Mouse (Mus musculus) limb, embryonic 11.5 days (tissue): ENCODE data around the gene Il1r1. TPM values are rescaled to one million over a fixed set of nuclear protein-coding genes. Genes with fewer than 3 reads are reported as not detected.

Experiments used
- ATAC-seq: fragments of 200-750 bp; cut with Nextera tagmentation; 2 replicates; pipeline ENCODE4 v1.8.0; 2017; ENCODE audit warnings: low read depth; ENCODE audit not compliant: insufficient number of reproducible peaks, low FRiP score, low TSS enrichment
- DNase-seq: peaks from one replicate; pipeline ENCODE4 v3.0.0-alpha.2; 2015; ENCODE audit warnings: low spot score
- H3K27ac ChIP-seq: fragments of 300-500 bp; sonication (generic); replicated peaks from 2 replicates; pipeline ENCODE4 v1.5.1; 2014; ENCODE audit warnings: low read depth, mild to moderate bottlenecking, low read length
- H3K27me3 ChIP-seq: fragments of 300-500 bp; sonication (generic); 2 replicates; pipeline ENCODE4 v1.6.1; 2014; ENCODE audit warnings: mild to moderate bottlenecking, low read length, mixed read lengths; ENCODE audit not compliant: control insufficient read depth, insufficient read depth
- H3K36me3 ChIP-seq: fragments of 300-500 bp; sonication (generic); 2 replicates; pipeline ENCODE4 v1.6.1; 2014; ENCODE audit warnings: mild to moderate bottlenecking, low read length, moderate library complexity, mixed read lengths; ENCODE audit not compliant: control insufficient read depth, insufficient read depth
- H3K4me1 ChIP-seq: fragments of 300-500 bp; sonication (generic); 2 replicates; pipeline ENCODE4 v1.6.1; 2014; ENCODE audit warnings: low read length, mixed read lengths; ENCODE audit not compliant: control insufficient read depth, insufficient read depth
- H3K4me2 ChIP-seq: fragments of 300-500 bp; sonication (generic); 2 replicates; pipeline ENCODE4 v1.6.1; 2014; ENCODE audit warnings: low read depth, mild to moderate bottlenecking, moderate library complexity; ENCODE audit not compliant: severe bottlenecking
- H3K4me3 ChIP-seq: fragments of 300-500 bp; sonication (generic); 2 replicates; pipeline ENCODE4 v1.5.1; 2014; ENCODE audit warnings: low read depth, low read length
- H3K9ac ChIP-seq: fragments of 300-500 bp; sonication (generic); 2 replicates; pipeline ENCODE4 v1.6.1; 2014; ENCODE audit warnings: mild to moderate bottlenecking, low read length
- H3K9me3 ChIP-seq: fragments of 300-500 bp; sonication (generic); 2 replicates; pipeline ENCODE4 v1.6.1; 2016; ENCODE audit warnings: low read length; ENCODE audit not compliant: control insufficient read depth
- WGBS: fragments of 180-500 bp; shearing (Covaris S2); extraction: QIAGEN DNeasy Blood & Tissue Kit; methylation state at CpG from one replicate; pipeline ENCODE4 v1.1.7; 2014; 5-methylcytosine and 5-hydroxymethylcytosine counted together
- polyA plus RNA-seq: library from polyadenylated mRNA; unstranded; fragments of >200 nt; fragmentation: Nextera tagmentation; extraction: Ambion mirVana; gene quantifications from 2 replicates; pipeline ENCODE4 v1.2.1, GENCODE M21; 2014

The Il1r1 gene
- polyA plus RNA-seq, 1 experiment from 2014 or later: 1.8 TPM

DNA sequence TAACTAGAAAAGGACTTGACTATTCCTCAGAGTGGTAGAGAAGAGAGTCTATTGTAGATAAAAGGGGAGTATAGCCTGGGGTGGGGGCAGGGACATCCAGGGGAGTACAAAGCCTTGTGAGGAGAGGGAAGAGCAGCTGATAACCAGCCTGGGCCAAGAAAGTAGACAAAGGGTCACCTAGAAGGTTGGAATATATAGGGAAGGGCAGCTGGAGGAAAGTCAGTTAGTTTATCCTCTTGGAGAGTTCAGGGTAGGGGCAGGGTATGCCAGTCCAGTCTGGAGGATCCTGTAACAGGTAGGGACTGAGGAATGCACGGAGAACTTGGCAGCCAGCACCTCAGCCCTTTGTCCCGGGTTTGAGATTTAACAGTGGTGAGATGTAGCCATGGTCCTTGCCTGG is 133.5 kb downstream of the Il1r1 start:
- Histone ChIP-seq H3K36me3 (no peaks in the 10 kb centered on the region), H3K27ac (no peak overlapping the region), H3K9ac (no peak overlapping the region), H3K27me3 (no peaks in the 10 kb centered on the region), H3K4me2 (no peak overlapping the region), H3K4me1 (peaks cover 2% of the 10 kb centered on the region; the same call in 1 of the 2 replicates), H3K4me3 (no peak overlapping the region), H3K9me3 (no peaks in the 10 kb centered on the region)
- DNase-seq (peak; percentile 16), ATAC-seq (no peak)
- 82% methylated on average over 2 of the region's 2 CpGs for WGBS

DNA sequence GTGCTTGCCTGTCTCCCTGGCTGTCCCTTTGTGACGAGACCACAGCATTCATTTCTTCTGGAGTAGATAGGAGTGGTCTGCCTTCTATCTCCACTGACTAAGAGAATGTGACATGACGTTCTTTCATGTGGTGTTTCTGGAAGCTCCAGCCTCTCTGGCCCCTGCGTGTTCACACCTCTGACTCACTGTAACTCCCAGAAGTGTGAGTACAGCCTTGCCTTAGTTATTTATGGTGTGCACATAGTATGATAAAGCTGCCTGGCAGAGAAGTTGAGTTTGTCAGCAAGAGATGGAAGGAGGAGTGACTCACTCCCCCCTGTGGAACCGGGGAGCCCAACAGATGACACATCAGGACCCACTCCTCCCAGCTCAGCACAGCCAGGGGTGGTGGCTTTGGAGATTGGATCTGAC is 133.9 kb downstream of the Il1r1 start:
- 72% methylated on average over 4 of the region's 4 CpGs for WGBS
- Histone ChIP-seq H3K27me3 (no peaks in the 10 kb centered on the region), H3K36me3 (no peaks in the 10 kb centered on the region), H3K27ac (no peak overlapping the region), H3K9ac (no peak overlapping the region), H3K4me2 (no peak overlapping the region), H3K4me3 (no peak overlapping the region), H3K9me3 (no peaks in the 10 kb centered on the region), H3K4me1 (no peaks in the 10 kb centered on the region)
- no peak for ATAC-seq
- peak; percentile 15 for DNase-seq

DNA sequence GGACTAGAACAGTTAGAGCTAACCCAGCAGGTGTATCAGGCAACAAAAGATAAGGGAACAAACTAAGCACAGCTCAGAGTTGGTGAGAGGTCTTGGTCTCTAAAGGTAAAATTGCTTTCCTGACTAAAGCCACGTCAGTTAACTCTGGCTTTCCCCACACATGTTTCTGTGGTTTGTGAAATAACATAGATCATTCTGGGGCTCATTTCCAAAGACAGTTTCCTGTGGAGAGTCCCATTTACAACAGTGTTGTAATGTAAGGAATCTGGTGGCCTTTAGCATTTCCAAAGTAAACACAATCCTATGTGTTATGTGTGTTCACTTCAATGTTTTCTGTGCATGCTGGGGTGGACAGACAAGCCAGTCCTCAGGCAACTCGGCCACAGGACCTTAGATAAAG is 134.9 kb downstream of the Il1r1 start:
- 72% methylated on average over 2 of the region's 2 CpGs for WGBS
- H3K9ac ChIP-seq: no peak overlapping the region
- DNase-seq (no peak), ATAC-seq (no peak)
- H3K27ac ChIP-seq: no peak overlapping the region
- no peaks in the 10 kb centered on the region for H3K4me1 ChIP-seq
- H3K27me3 ChIP-seq: no peaks in the 10 kb centered on the region
- no peak overlapping the region for H3K4me3 ChIP-seq
- H3K9me3 ChIP-seq: no peaks in the 10 kb centered on the region
- H3K36me3 ChIP-seq: no peaks in the 10 kb centered on the region
- no peak overlapping the region for H3K4me2 ChIP-seq

DNA sequence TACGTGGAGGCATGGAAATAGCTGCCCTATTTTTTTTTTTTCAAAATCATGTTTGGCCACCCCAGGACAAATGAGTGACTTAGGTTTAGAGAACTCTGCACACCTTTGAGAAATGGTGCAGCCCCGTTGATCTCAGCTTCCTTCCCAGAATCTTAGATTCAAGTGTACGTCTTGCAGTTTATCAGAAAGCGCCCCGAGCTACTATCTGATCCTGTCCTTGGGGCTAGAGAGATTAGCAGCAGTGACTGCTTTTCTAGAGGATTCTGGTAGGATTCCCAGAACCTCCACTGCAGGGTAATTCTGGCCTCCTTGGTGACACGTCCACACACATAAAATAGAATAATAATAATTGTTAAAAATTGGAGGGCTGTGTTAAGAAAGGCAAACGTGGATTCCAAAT is 136.1 kb downstream of the Il1r1 start:
- no peaks in the 10 kb centered on the region for H3K4me1 ChIP-seq
- H3K9me3 ChIP-seq: no peaks in the 10 kb centered on the region
- no peak for ATAC-seq

DNA sequence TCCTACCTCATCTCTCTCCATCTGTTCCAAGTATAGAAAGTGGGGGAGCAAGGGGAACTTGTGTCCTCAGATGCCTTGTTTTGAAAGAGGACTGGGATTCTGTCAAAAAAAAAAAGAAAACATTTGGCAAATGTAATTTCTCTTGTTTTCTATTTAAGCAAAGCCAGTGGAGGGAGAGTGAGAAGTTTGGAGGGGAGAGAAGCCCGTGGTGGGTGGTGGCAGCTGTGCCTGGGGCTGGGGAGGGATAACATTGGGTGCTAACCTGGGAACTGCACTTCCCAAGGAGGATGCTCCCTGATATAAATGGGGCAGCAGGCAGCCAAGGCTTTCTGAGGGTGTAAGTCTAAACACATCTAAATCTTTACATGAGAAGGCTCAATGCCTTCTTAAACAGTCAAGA is 136.7 kb downstream of the Il1r1 start:
- no peak for ATAC-seq

More for the DNA sequence above, 136.1 kb downstream of the Il1r1 start:
- no peak overlapping the region for H3K4me3 ChIP-seq
- 78% methylated on average over 7 of the region's 7 CpGs for WGBS
- H3K36me3 ChIP-seq: no peaks in the 10 kb centered on the region
- no peak overlapping the region for H3K4me2 ChIP-seq
- H3K27ac ChIP-seq: no peak overlapping the region
- no peak for DNase-seq
- no peaks in the 10 kb centered on the region for H3K27me3 ChIP-seq
- no peak overlapping the region for H3K9ac ChIP-seq

DNA sequence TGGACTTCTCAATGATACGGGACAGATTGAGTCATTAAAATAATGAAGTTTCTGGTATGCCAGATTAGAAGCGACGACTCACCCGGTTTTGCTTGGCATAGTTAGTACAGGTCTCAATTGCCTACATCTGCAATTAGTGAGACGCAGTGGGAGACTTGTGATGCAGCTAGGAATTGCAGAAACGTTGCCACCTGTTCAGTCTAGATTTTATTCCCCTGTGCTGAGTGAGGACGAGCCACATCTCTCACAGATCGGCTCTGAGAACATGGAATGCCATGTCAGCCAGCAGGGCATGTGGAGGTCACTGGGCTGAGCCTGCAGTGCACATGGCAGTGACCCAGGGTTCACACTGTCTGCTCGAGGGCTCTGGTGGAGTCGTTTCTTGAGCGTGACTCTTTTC is 137.9 kb downstream of the Il1r1 start:
- H3K4me1 ChIP-seq: no peaks in the 10 kb centered on the region
- H3K4me3 ChIP-seq: no peak overlapping the region
- H3K27me3 ChIP-seq: no peaks in the 10 kb centered on the region
- H3K9ac ChIP-seq: no peak overlapping the region
- H3K4me2 ChIP-seq: no peak overlapping the region
- ATAC-seq: no peak
- no peaks in the 10 kb centered on the region for H3K9me3 ChIP-seq
- no peak overlapping the region for H3K27ac ChIP-seq
- 74% methylated on average over 11 of the region's 11 CpGs for WGBS
- no peak for DNase-seq
- H3K36me3 ChIP-seq: no peaks in the 10 kb centered on the region

More for the DNA sequence above, 136.7 kb downstream of the Il1r1 start:
- 65% methylated on average over 1 of the region's 1 CpGs for WGBS
- Histone ChIP-seq H3K9ac (no peak overlapping the region), H3K27ac (no peak overlapping the region), H3K4me1 (no peaks in the 10 kb centered on the region), H3K4me2 (no peak overlapping the region), H3K36me3 (no peaks in the 10 kb centered on the region), H3K9me3 (no peaks in the 10 kb centered on the region), H3K27me3 (no peaks in the 10 kb centered on the region), H3K4me3 (no peak overlapping the region)
- DNase-seq: no peak

Other genes starting within 250 kb of the Il1r1 start
- gene Il1r2, start 151.0 kb upstream of the Il1r1 start, polyA plus RNA-seq: 0.13 and 1.0 TPM in 2 replicates
- gene Il1rl2, start 99.5 kb downstream of the Il1r1 start, polyA plus RNA-seq: 0.88 and 1.1 TPM in 2 replicates
- 0.11 and 0.12 TPM in 2 replicates for gene Il1rl1, start 204.5 kb downstream of the Il1r1 start, polyA plus RNA-seq
- gene Il18r1, start 240.5 kb downstream of the Il1r1 start, polyA plus RNA-seq: not detected in 2 replicates